Mouse (Mus musculus) heart, embryonic 12.5 days (tissue): ENCODE measurements at regions not wholly inside any gene's neighbourhood (a gene's known extent, or its start where the extent isn't known, plus 50 kb on each side); places are given as distances from the start of the nearest gene placed in this dataset.
A peak's percentile ranks its signal among the peaks of the same experiment; 100 is the strongest.

Source experiments
- ATAC-seq: fragments of 200-750 bp; cut with Nextera tagmentation; 2 replicates; pipeline ENCODE4 v1.8.0; 2017; ENCODE audit warnings: moderate TSS enrichment, moderate library complexity; ENCODE audit not compliant: insufficient number of reproducible peaks, low FRiP score
- H3K27ac ChIP-seq: fragments of 300-500 bp; sonication (generic); 2 replicates; pipeline ENCODE4 v1.5.1; 2016; ENCODE audit warnings: mild to moderate bottlenecking, moderate library complexity; ENCODE audit not compliant: poor library complexity, severe bottlenecking
- H3K27me3 ChIP-seq: fragments of 300-500 bp; sonication (generic); replicated peaks from 2 replicates; pipeline ENCODE4 v1.6.1; 2016; ENCODE audit warnings: mild to moderate bottlenecking, moderate library complexity
- H3K36me3 ChIP-seq: fragments of 300-500 bp; sonication (generic); 2 replicates; pipeline ENCODE4 v1.6.1; 2016; ENCODE audit warnings: mild to moderate bottlenecking, moderate library complexity
- H3K4me1 ChIP-seq: fragments of 300-500 bp; sonication (generic); replicated peaks from 2 replicates; pipeline ENCODE4 v1.6.1; 2016; ENCODE audit warnings: mild to moderate bottlenecking
- H3K4me2 ChIP-seq: fragments of 300-500 bp; sonication (generic); 2 replicates; pipeline ENCODE4 v1.6.1; 2016; ENCODE audit warnings: mild to moderate bottlenecking, moderate library complexity
- H3K4me3 ChIP-seq: fragments of 300-500 bp; sonication (generic); 2 replicates; pipeline ENCODE4 v1.5.1; 2016; ENCODE audit warnings: mild to moderate bottlenecking
- H3K9ac ChIP-seq: fragments of 300-500 bp; sonication (generic); 2 replicates; pipeline ENCODE4 v1.6.1; 2016; ENCODE audit warnings: mild to moderate bottlenecking, moderate library complexity
- H3K9me3 ChIP-seq: fragments of 300-500 bp; sonication (generic); replicated peaks from 2 replicates; pipeline ENCODE4 v1.6.1; 2016; ENCODE audit warnings: mild to moderate bottlenecking, moderate library complexity
- WGBS: fragments of 180-500 bp; shearing (Covaris S2); methylation state at CpG from one replicate; pipeline ENCODE4 v1.1.7; 2016; 5-methylcytosine and 5-hydroxymethylcytosine counted together

DNA sequence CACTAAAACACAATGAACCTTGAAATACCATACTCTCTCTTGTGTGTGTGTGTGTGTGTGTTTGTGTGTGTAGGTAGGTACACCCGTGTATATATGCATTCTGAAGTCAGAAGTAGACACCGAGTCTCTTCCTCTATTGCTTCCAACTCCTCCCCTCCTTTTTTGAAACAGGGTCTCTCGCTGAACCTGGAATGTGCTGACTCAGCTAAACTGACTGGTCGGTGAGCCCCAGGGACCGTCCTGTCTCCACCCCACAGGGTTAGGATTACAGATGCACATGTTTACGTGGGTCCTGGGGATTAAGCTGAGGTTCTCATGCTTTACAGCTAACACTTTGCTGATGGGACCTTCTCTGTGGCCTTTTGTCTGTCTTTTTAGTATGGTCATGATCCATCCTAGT is 74.8 kb upstream of the Nfil3 start:
- Histone ChIP-seq H3K4me1 (no peaks in the 10 kb centered on the region; the same call in 1 of the 2 replicates), H3K4me3 (no peak overlapping the region), H3K27me3 (no peaks in the 10 kb centered on the region), H3K9me3 (0 out of 2 replicates have a peak, but pooled peaks cover 5% of the 10 kb centered on the region), H3K27ac (no peak overlapping the region), H3K9ac (no peak overlapping the region), H3K4me2 (no peak overlapping the region), H3K36me3 (no peaks in the 10 kb centered on the region)
- 79% methylated on average over 6 of the region's 6 CpGs for WGBS
- no peak for ATAC-seq

GRCm38 (mm10) chr13:53053211-53053610 is 72.3 kb upstream of the Nfil3 start:
- Histone ChIP-seq H3K4me3 (no peak overlapping the region), H3K27me3 (no peaks in the 10 kb centered on the region), H3K36me3 (no peaks in the 10 kb centered on the region), H3K9me3 (no peaks in the 10 kb centered on the region), H3K9ac (no peak overlapping the region), H3K4me2 (no peak overlapping the region), H3K27ac (no peak overlapping the region), H3K4me1 (no peaks in the 10 kb centered on the region; the same call in 1 of the 2 replicates)
- no peak for ATAC-seq
- WGBS = 78% methylated on average over 8 of the region's 8 CpGs

DNA sequence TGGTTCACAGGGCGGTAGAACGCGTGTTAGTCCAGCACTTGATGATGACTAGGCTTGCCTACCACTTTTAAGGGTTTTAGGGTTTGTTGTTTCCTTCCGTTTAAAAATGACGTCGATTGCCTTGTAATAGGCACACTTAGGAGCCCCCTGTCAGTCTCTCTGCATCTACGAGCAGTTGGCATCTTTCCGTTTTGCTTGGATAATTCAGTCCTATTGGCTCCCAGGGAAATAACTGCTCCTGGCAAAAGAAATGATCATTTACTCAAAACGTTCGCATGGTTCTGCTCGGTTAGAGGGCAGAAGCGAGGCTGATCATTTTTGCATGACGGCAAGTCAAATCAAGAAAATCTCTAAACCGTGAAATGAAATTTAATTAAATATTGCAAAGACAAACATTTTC is 71.9 kb upstream of the Nfil3 start:
- Histone ChIP-seq H3K4me3 (no peak overlapping the region), H3K27me3 (no peaks in the 10 kb centered on the region), H3K36me3 (no peaks in the 10 kb centered on the region), H3K27ac (no peak overlapping the region), H3K9me3 (no peaks in the 10 kb centered on the region), H3K4me1 (no peaks in the 10 kb centered on the region; the same call in 1 of the 2 replicates), H3K4me2 (no peak overlapping the region), H3K9ac (no peak overlapping the region)
- ATAC-seq = no peak
- 88% methylated on average over 14 of the region's 14 CpGs for WGBS

GRCm38 (mm10) chr13:53052188-53052587 is 71.3 kb upstream of the Nfil3 start:
- ATAC-seq = no peak
- no peak overlapping the region for H3K4me2 ChIP-seq
- no peaks in the 10 kb centered on the region for H3K36me3 ChIP-seq
- H3K4me1 ChIP-seq = no peaks in the 10 kb centered on the region; the same call in 1 of the 2 replicates
- H3K4me3 ChIP-seq = no peak overlapping the region
- no peak overlapping the region for H3K27ac ChIP-seq
- no peak overlapping the region for H3K9ac ChIP-seq
- no peaks in the 10 kb centered on the region for H3K9me3 ChIP-seq
- no peaks in the 10 kb centered on the region for H3K27me3 ChIP-seq
- 70% methylated on average over 10 of the region's 10 CpGs for WGBS

GRCm38 (mm10) chr13:53051386-53051785 is 70.5 kb upstream of the Nfil3 start:
- Histone ChIP-seq H3K36me3 (no peaks in the 10 kb centered on the region), H3K9ac (no peak overlapping the region), H3K9me3 (no peaks in the 10 kb centered on the region), H3K4me2 (no peak overlapping the region), H3K27ac (no peak overlapping the region), H3K4me3 (no peak overlapping the region), H3K27me3 (no peaks in the 10 kb centered on the region), H3K4me1 (no peaks in the 10 kb centered on the region; the same call in 1 of the 2 replicates)
- ATAC-seq = no peak
- 82% methylated on average over 6 of the region's 6 CpGs for WGBS

GRCm38 (mm10) chr13:53049176-53049575 is 68.3 kb upstream of the Nfil3 start:
- H3K4me2 ChIP-seq = no peak overlapping the region
- no peak for ATAC-seq
- H3K4me3 ChIP-seq = no peak overlapping the region
- H3K9ac ChIP-seq = no peak overlapping the region
- no peaks in the 10 kb centered on the region for H3K36me3 ChIP-seq
- WGBS = 76% methylated on average over 15 of the region's 15 CpGs
- H3K9me3 ChIP-seq = no peaks in the 10 kb centered on the region
- no peaks in the 10 kb centered on the region; the same call in 1 of the 2 replicates for H3K4me1 ChIP-seq
- no peaks in the 10 kb centered on the region for H3K27me3 ChIP-seq
- no peak overlapping the region for H3K27ac ChIP-seq

DNA sequence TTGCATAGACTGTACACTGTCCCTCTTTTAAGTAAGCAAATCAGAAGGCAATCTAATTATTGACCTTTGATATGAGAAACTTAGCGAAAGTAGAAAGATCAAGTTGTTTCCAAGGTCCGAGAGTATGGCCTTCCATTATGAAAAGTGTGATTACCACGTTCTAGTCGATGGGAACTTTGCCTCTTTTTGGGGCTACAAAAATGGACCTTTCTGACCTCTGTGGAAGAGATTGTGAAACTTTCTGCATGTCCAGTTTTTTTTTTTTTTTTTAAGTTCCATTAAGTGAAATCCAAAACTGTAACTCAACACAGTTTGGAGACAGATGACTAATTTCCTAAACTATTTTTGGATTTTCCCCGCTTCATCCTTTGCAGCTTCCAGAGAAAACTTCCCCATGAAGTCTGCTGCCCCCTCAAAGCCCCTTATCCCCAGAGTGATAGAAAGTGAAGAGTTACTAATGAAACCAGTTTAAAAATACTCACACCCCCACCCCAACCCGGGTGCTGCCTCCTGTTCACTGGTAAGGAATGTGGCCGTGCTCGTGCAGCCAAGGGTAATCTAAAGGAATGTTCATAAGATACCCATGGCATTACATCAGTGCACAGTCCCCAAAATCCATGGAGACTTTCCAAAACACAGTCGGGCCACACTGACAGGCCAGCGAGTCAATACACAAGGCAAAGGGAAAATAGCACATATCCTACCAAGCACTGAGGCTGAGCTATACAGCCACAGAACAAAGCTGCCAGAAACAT is 52.5 kb upstream of the Nfil3 start:
- 33% methylated on average over 10 of the region's 10 CpGs for WGBS
- Histone ChIP-seq H3K27me3 (no peaks in the 10 kb centered on the region), H3K9ac (no peak overlapping the region), H3K4me1 (peaks cover 16% of the 10 kb centered on the region), H3K9me3 (peaks cover 10% of the 10 kb centered on the region; the same call in 1 of the 2 replicates), H3K36me3 (no peaks in the 10 kb centered on the region), H3K4me2 (0 out of 2 replicates have a peak overlapping the region, but pooled peaks have one; percentile 8), H3K4me3 (no peak overlapping the region), H3K27ac (peak overlapping the region; percentile 92)
- ATAC-seq = peak; percentile 85
